Mouse (Mus musculus) C2C12 (cell line): ENCODE results near the gene Gpr153. TPM values are rescaled to one million over a fixed set of nuclear protein-coding genes. Genes with fewer than 3 reads are reported as not detected.

Experiments used
- H3K27me3 ChIP-seq: one replicate; pipeline ENCODE4 v1.6.1; 2011; ENCODE audit not compliant: control insufficient read depth, insufficient read depth, insufficient read length
- H3K36me3 ChIP-seq: one replicate; pipeline ENCODE4 v1.6.1; 2011; ENCODE audit not compliant: control insufficient read depth, insufficient read depth
- H3K4me3 ChIP-seq: one replicate; pipeline ENCODE4 v1.5.1; 2011; ENCODE audit warnings: mild to moderate bottlenecking, control low read depth; ENCODE audit not compliant: poor library complexity, insufficient read depth, severe bottlenecking
- H3K79me2 ChIP-seq: one replicate; pipeline ENCODE4 v1.6.1; 2011; ENCODE audit not compliant: control insufficient read depth, insufficient read depth
- H3K79me3 ChIP-seq: one replicate; pipeline ENCODE4 v1.6.1; 2011; ENCODE audit warnings: low read depth, control low read depth
- H3ac ChIP-seq: one replicate; pipeline ENCODE3; 2011; ENCODE audit warnings: low read depth; ENCODE audit not compliant: control insufficient read depth, insufficient read length
- CEBPB ChIP-seq: IDR thresholded peaks from one replicate; pipeline ENCODE4 v1.6.1; 2011; ENCODE audit warnings: low read depth, mild to moderate bottlenecking, control low read depth, moderate library complexity
- CTCF ChIP-seq: IDR thresholded peaks from one replicate; pipeline ENCODE4 v1.5.1; 2011; ENCODE audit not compliant: control insufficient read depth, insufficient read depth, insufficient read length
- FOSL1 ChIP-seq: IDR thresholded peaks from one replicate; pipeline ENCODE4 v1.8.0; 2011; ENCODE audit warnings: mild to moderate bottlenecking, low read length; ENCODE audit not compliant: poor library complexity, insufficient read depth, severe bottlenecking
- MAX ChIP-seq: IDR thresholded peaks from one replicate; pipeline ENCODE4 v1.6.1; 2011; ENCODE audit warnings: mild to moderate bottlenecking, control low read depth
- MYOD1 ChIP-seq: IDR thresholded peaks from one replicate; pipeline ENCODE4 v1.6.1; 2011; ENCODE audit warnings: low read depth; ENCODE audit not compliant: control insufficient read depth, insufficient read length
- MYOG ChIP-seq: IDR thresholded peaks from one replicate; pipeline ENCODE4 v1.6.1; 2011; ENCODE audit not compliant: control insufficient read depth, insufficient read length; ENCODE audit errors: extremely low read depth
- USF1 ChIP-seq: IDR thresholded peaks from one replicate; pipeline ENCODE4 v1.6.1; 2011; ENCODE audit warnings: low read depth, mild to moderate bottlenecking, control low read depth, moderate library complexity
- polyA plus RNA-seq: library from polyadenylated mRNA; unstranded; fragments of >200 nt; fragmentation: generic; extraction: Trizol; gene quantifications from one replicate; pipeline ENCODE4 v1.2.1, GENCODE M21; 2012; ENCODE audit warnings: missing spikeins

The Gpr153 gene
- polyA plus RNA-seq, 1 experiment: 5.4 TPM

GRCm38 (mm10) chr4:152273191-152273590 is 841 bp upstream of the Gpr153 start:
- Histone ChIP-seq H3K79me3 (no peaks in the 10 kb centered on the region), H3K36me3 (peaks cover 16% of the 10 kb centered on the region), H3K79me2 (no peaks in the 10 kb centered on the region), H3K27me3 (no peaks in the 10 kb centered on the region), H3K4me3 (no peak overlapping the region), H3ac (no peak overlapping the region)
- TF ChIP-seq USF1 (no peak), CTCF (no peak), MYOD1 (no peak), MYOG (no peak), FOSL1 (no peak), MAX (no peak), CEBPB (no peak)

GRCm38 (mm10) chr4:152274681-152275131 is 674 bp downstream of the Gpr153 start:
- H3K36me3 ChIP-seq: peaks cover 2% of the 10 kb centered on the region
- H3ac ChIP-seq: peak overlapping the region; percentile 74
- H3K4me3 ChIP-seq: peak overlapping the region; percentile 30
- no peaks in the 10 kb centered on the region for H3K27me3 ChIP-seq
- no peak for TF ChIP-seq MYOD1
- TF ChIP-seq MYOG: no peak
- no peak for TF ChIP-seq CTCF
- TF ChIP-seq MAX: no peak
- no peak for TF ChIP-seq USF1
- peak; percentile 88 for TF ChIP-seq CEBPB
- TF ChIP-seq FOSL1: no peak
- no peaks in the 10 kb centered on the region for H3K79me3 ChIP-seq
- no peaks in the 10 kb centered on the region for H3K79me2 ChIP-seq

- Histone ChIP-seq H3ac (no peak overlapping the region), H3K36me3 (no peaks in the 10 kb centered on the region), H3K4me3 (no peak overlapping the region), H3K79me2 (no peaks in the 10 kb centered on the region), H3K27me3 (no peaks in the 10 kb centered on the region), H3K79me3 (no peaks in the 10 kb centered on the region)
- TF ChIP-seq CTCF (peak; percentile 78), FOSL1 (no peak), CEBPB (no peak)
Measured at GRCm38 (mm10) chr4:152276389-152277347, 2.6 kb downstream of the Gpr153 start.

GRCm38 (mm10) chr4:152277916-152278315 is 3.9 kb downstream of the Gpr153 start:
- Histone ChIP-seq H3K79me2 (no peaks in the 10 kb centered on the region), H3K79me3 (no peaks in the 10 kb centered on the region), H3K4me3 (no peak overlapping the region), H3ac (no peak overlapping the region), H3K27me3 (no peaks in the 10 kb centered on the region), H3K36me3 (no peaks in the 10 kb centered on the region)
- TF ChIP-seq MYOD1 (no peak), USF1 (no peak), CEBPB (no peak), MAX (no peak), CTCF (no peak), FOSL1 (no peak), MYOG (no peak)

GRCm38 (mm10) chr4:152278986-152279385 is 5.0 kb downstream of the Gpr153 start:
- Histone ChIP-seq H3K79me3 (no peaks in the 10 kb centered on the region), H3ac (no peak overlapping the region), H3K4me3 (no peak overlapping the region), H3K79me2 (no peaks in the 10 kb centered on the region), H3K27me3 (no peaks in the 10 kb centered on the region), H3K36me3 (no peaks in the 10 kb centered on the region)
- no peak for TF ChIP-seq CTCF
- TF ChIP-seq MYOG: no peak
- no peak for TF ChIP-seq FOSL1
- no peak for TF ChIP-seq MAX
- no peak for TF ChIP-seq CEBPB
- no peak for TF ChIP-seq MYOD1
- TF ChIP-seq USF1: no peak
